Mouse (Mus musculus): ENCODE results near the gene Mdm2. TPM values are rescaled to one million over a fixed set of nuclear protein-coding genes. Genes with fewer than 3 reads are reported as not detected.

Gene Mdm2
- total RNA-seq, 2 experiments from 2014 or later: 39.6 to 48.6 TPM

- DNase-seq (ENCODE audit: low spot score in 2 of 2): no peak
Measured at GRCm38 (mm10) chr10:117646482-117647157, 63.9 kb downstream of the Mdm2 start.

GRCm38 (mm10) chr10:117645487-117645964 is 65.0 kb downstream of the Mdm2 start:
- DNase-seq (ENCODE audit: low spot score in 2 of 2): no peak

- no peak for DNase-seq (ENCODE audit: low spot score in 2 of 2)
Measured at GRCm38 (mm10) chr10:117644828-117645227, 65.7 kb downstream of the Mdm2 start.

- no peak for DNase-seq (ENCODE audit: low spot score in 2 of 2)
Measured at GRCm38 (mm10) chr10:117644429-117644748, 66.2 kb downstream of the Mdm2 start.

GRCm38 (mm10) chr10:117643711-117644428 is 66.7 kb downstream of the Mdm2 start:
- DNase-seq (ENCODE audit: low spot score in 2 of 2): no peak

GRCm38 (mm10) chr10:117643302-117643701 is 67.3 kb downstream of the Mdm2 start:
- no peak for DNase-seq (ENCODE audit: low spot score in 2 of 2)

- DNase-seq (ENCODE audit: low spot score in 2 of 2): no peak
Measured at GRCm38 (mm10) chr10:117642491-117643262, 67.9 kb downstream of the Mdm2 start.

- DNase-seq (ENCODE audit: low spot score in 2 of 2): no peak
Measured at GRCm38 (mm10) chr10:117642201-117642450, 68.4 kb downstream of the Mdm2 start.

- no peak for DNase-seq (ENCODE audit: low spot score in 2 of 2)
Measured at GRCm38 (mm10) chr10:117641400-117642200, 69.0 kb downstream of the Mdm2 start.

GRCm38 (mm10) chr10:117640595-117641078 is 69.9 kb downstream of the Mdm2 start:
- DNase-seq (ENCODE audit: low spot score in 2 of 2): no peak

GRCm38 (mm10) chr10:117639899-117640594 is 70.5 kb downstream of the Mdm2 start:
- DNase-seq (ENCODE audit: low spot score in 2 of 2): no peak

GRCm38 (mm10) chr10:117639221-117639599 is 71.3 kb downstream of the Mdm2 start:
- DNase-seq (ENCODE audit: low spot score in 2 of 2): no peak

Other genes with a start within 250 kb of the Mdm2 start
- gene Cpm, start 81.3 kb downstream of the Mdm2 start, total RNA-seq (2021): 10 to 100 TPM; 13.2 to 14.0 TPM
- 10 to 100 TPM; 10.3 to 13.2 TPM for gene Slc35e3, start 35.6 kb upstream of the Mdm2 start, total RNA-seq (2021)
- 10 to 100 TPM; 16.8 to 21.3 TPM for gene Nup107, start 81.9 kb upstream of the Mdm2 start, total RNA-seq (2021)
- 10 to 100 TPM; 69.7 to 77.3 TPM for gene Rap1b, start 135.3 kb upstream of the Mdm2 start, total RNA-seq (2021)